In genomic region chr17:28802006-28802481, GRCm38 (mm10) we compare ENCODE assay signal across 8 mouse cellular contexts. TPM values are rescaled to one million over a fixed set of nuclear protein-coding genes. Genes with fewer than 3 reads are reported as not detected.
DNase-seq lines count a peak whose midpoint lies in the region; ATAC-seq and TF ChIP-seq lines count a peak whose summit lies in the region.

No protein-coding gene starts in this region.

- H3K27ac ChIP-seq in cerebellum, adult 2 months (ENCODE audit: insufficient read depth, low read length): no peak overlapping the region; the same call in 1 of the 2 replicates
- peak overlapping the region; percentile 100 for H3K27ac ChIP-seq in midbrain, embryonic 10.5 days (replicated peaks)

- no peaks in the 10 kb centered on the region for H3K9me3 ChIP-seq in megakaryocyte, embryonic 14.5 days
- H3K9me3 ChIP-seq in midbrain, embryonic 10.5 days (replicated peaks): no peaks in the 10 kb centered on the region

- H3K36me3 ChIP-seq in megakaryocyte, embryonic 14.5 days (replicated peaks; ENCODE audit: low read length): peaks cover 16% of the 10 kb centered on the region
- peaks cover 30% of the 10 kb centered on the region for H3K36me3 ChIP-seq in midbrain, embryonic 10.5 days

- 2% methylated on average over 18 of the region's 18 CpGs for WGBS in cerebellum, adult 2 months
- 2% methylated on average over 18 of the region's 18 CpGs for WGBS in midbrain, embryonic 10.5 days

- H3K27me3 ChIP-seq in cerebellum, adult 2 months (ENCODE audit: control insufficient read depth, insufficient read depth, low read length): no peaks in the 10 kb centered on the region
- H3K27me3 ChIP-seq in megakaryocyte, embryonic 14.5 days (replicated peaks): peaks cover 4% of the 10 kb centered on the region
- no peaks in the 10 kb centered on the region for H3K27me3 ChIP-seq in midbrain, embryonic 10.5 days (ENCODE audit: low read depth, poor library complexity, severe bottlenecking)

- peak in 1 of 2 experiments; percentile 28 for DNase-seq in cerebellum, adult 2 months
- no peak for DNase-seq in cerebellum, adult 9-10 months
- peak; percentile 26 for DNase-seq in forelimb bud, embryonic 11.5 days (ENCODE audit: low read depth, low spot score)
- DNase-seq in midbrain, embryonic 10.5 days (ENCODE audit: low spot score): no peak
- DNase-seq in adrenal gland, postnatal 14 days: no peak
- no peak for DNase-seq in right cerebral cortex, postnatal 25 days

- no peak for TF ChIP-seq POLR2A in cerebellum, adult 2 months (IDR thresholded peaks at IDR 0.05; ENCODE audit: borderline replicate concordance, insufficient read depth, low read length)

- no peak for ATAC-seq in megakaryocyte, adult 5-6 weeks (ENCODE audit: poor library complexity, severe bottlenecking)

- no peaks in the 10 kb centered on the region for H3K4me1 ChIP-seq in cerebellum, adult 2 months (ENCODE audit: control insufficient read depth, insufficient read depth, low read length)
- peaks cover 21% of the 10 kb centered on the region for H3K4me1 ChIP-seq in megakaryocyte, embryonic 14.5 days
- H3K4me1 ChIP-seq in midbrain, embryonic 10.5 days: peaks cover 34% of the 10 kb centered on the region

- no peak for TF ChIP-seq CTCF in cerebellum, adult 2 months (IDR thresholded peaks at IDR 0.05; ENCODE audit: borderline replicate concordance, insufficient read depth, low read depth, low read length)

- H3K4me3 ChIP-seq in cerebellum, adult 2 months (replicated peaks; ENCODE audit: insufficient read depth, low read depth, low read length): peak overlapping the region; percentile 89
- H3K4me3 ChIP-seq in megakaryocyte, embryonic 14.5 days (replicated peaks): peak overlapping the region; percentile 95
- peak overlapping the region; percentile 88 for H3K4me3 ChIP-seq in midbrain, embryonic 10.5 days

RNA-seq across cellular contexts. Expression of gene Brpf3, which starts 1.2 kb away (rescaled TPM):
- 28.1 and 32.3 TPM in 2 replicates for polyA plus RNA-seq in cerebellum, adult 2 months (2012; rRNA removed)
- polyA plus RNA-seq in megakaryocyte, embryonic 14.5 days (2012; ENCODE audit: insufficient read depth, low replicate concordance): 8.8 and 9.5 TPM in 2 replicates
- 22.5 and 22.6 TPM in 2 replicates for total RNA-seq in megakaryocyte, adult 5-6 weeks (2015)
- total RNA-seq in megakaryocyte, adult 5-6 weeks (2017): 4.4 and 8.3 TPM in 2 replicates
- polyA plus RNA-seq in midbrain, embryonic 10.5 days (2016; fragmentation: Nextera tagmentation; extraction: Ambion mirVana): 8.3 and 9.1 TPM in 2 replicates
- 62.6 and 64.5 TPM in 2 replicates for total RNA-seq in adrenal gland, postnatal 14 days (2021)

RNA-seq across cellular contexts. Expression of gene Mapk13, which starts 32.9 kb away (rescaled TPM):
- polyA plus RNA-seq in cerebellum, adult 2 months (2012; rRNA removed): 5.6 TPM in 2 replicates
- 0.50 TPM in 1 of 2 replicates, not detected in the other for polyA plus RNA-seq in megakaryocyte, embryonic 14.5 days (2012; ENCODE audit: insufficient read depth, low replicate concordance)
- total RNA-seq in megakaryocyte, adult 5-6 weeks (2015): 12.2 and 17.0 TPM in 2 replicates
- 21.3 and 32.8 TPM in 2 replicates for total RNA-seq in megakaryocyte, adult 5-6 weeks (2017)
- polyA plus RNA-seq in midbrain, embryonic 10.5 days (2016; fragmentation: Nextera tagmentation; extraction: Ambion mirVana): 2.3 and 4.0 TPM in 2 replicates
- total RNA-seq in adrenal gland, postnatal 14 days (2021): 48.0 and 62.9 TPM in 2 replicates

RNA-seq across cellular contexts. Expression of gene Pnpla1, which starts 56.2 kb away (rescaled TPM):
- polyA plus RNA-seq in cerebellum, adult 2 months (2012; rRNA removed): 0.03 and 0.05 TPM in 2 replicates
- 0.10 TPM in 1 of 2 replicates, not detected in the other for polyA plus RNA-seq in megakaryocyte, embryonic 14.5 days (2012; ENCODE audit: insufficient read depth, low replicate concordance)
- 0.11 and 0.58 TPM in 2 replicates for total RNA-seq in megakaryocyte, adult 5-6 weeks (2015)
- 0.57 and 0.92 TPM in 2 replicates for total RNA-seq in megakaryocyte, adult 5-6 weeks (2017)
- polyA plus RNA-seq in midbrain, embryonic 10.5 days (2016; fragmentation: Nextera tagmentation; extraction: Ambion mirVana): not detected in 2 replicates
- 0.15 TPM in 1 of 2 replicates, not detected in the other for total RNA-seq in adrenal gland, postnatal 14 days (2021)
